Mouse (Mus musculus): ENCODE measurements around the gene Dnase1l3. TPM values are rescaled to one million over a fixed set of nuclear protein-coding genes. Genes with fewer than 3 reads are reported as not detected.

Dnase1l3 gene
- 0.64 and 0.71 TPM in 2 replicates for polyA plus RNA-seq (2012; rRNA removed)

DNA sequence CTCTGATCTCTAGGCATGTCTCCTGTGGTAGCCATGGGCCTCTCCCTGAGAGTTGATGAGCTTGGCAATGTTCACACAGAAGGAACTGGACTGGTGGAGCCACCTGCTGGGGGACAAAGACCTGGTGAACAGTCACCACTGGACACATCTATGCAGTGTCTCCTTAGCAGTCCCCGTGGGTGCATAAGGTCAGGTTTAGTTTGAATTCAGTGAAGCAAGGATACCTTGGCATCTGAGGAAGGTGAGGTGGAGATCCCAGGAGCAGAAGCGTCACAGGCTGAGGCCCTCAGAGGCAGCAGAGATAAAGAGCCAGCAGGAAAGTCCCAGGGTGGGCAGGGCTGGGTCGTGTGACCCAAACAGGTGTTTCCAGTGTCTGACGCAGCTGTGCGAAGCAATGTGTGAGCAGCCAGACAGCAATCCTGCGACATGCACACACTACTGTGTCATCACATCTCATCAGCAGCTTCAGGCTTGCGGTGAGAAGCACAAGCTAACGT is at the start of gene Dnase1l3:
Gene Dnase1l3, minus strand, starts transcription at position 303 of the 497 bp plus-strand sequence.

DNA sequence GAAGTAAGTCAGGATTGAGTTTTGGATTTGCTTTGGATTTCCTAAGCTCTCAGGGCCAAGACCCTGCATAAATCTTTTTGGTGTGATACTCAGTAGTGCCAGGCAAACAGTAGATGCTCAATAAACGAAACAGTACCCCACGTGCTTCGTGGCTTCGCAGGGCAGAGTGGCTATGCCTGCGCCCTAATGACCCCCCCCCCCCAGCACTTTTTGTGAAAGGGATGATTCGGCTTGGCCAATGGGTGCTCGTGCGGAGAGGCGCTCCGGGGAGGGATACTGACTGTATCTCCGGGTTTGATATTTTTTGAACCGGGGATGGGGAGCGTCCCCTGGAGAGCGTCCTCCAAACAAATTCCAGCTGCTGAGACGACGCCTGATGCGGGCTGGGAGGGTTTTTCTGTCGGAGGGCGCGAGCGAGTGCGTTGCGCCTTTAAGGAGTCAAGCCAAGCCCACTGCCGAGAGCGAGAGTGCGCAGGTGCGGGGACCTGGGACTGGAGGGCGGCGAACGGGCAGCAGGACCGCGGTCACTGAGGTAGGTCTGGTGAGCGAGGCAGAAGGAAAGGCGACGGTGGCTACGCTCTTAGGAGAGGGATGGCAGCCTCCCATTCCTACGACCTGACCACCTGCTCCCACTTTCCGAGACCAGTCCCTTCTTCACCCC is 8.2 kb upstream of the Dnase1l3 start, which contains the start of gene Abhd6:
Gene Abhd6, plus strand, starts transcription at position 471 of the 661 bp plus-strand sequence.

DNA sequence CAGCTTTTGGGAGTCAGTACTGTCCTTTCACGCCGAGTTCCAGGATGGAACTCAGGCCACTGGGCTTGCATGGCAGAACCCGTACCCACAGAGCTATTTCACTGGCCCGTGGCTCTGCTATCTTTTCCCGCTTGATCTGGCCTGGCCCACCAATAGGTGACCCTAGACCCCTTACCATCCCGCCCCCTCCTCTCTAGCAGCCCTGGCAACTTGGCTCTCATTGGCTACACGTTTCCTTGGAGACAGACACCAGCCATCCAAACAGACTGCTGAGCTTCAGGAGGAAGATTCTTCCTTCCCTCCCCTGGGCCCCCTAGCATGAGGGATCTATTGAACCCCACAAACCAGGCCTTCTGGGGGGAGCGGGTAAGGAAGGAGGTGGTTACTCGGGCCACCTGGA is 37.3 kb downstream of the Dnase1l3 start, which contains the start of gene Gm45521:
Gene Gm45521, plus strand, starts transcription at position 240 of the 400 bp plus-strand sequence.

Other genes starting within 250 kb of the Dnase1l3 start
- gene Gm26661, start 203.0 kb downstream of the Dnase1l3 start, polyA plus RNA-seq (2012; rRNA removed), result not detected in 2 replicates
- 3.7 TPM in 2 replicates for gene Flnb, start 176.6 kb downstream of the Dnase1l3 start, polyA plus RNA-seq (2012; rRNA removed)
- gene Gm45521, start 37.3 kb downstream of the Dnase1l3 start, polyA plus RNA-seq (2012; rRNA removed), result not detected in 2 replicates
- 3.5 and 3.9 TPM in 2 replicates for gene Abhd6, start 8.3 kb upstream of the Dnase1l3 start, polyA plus RNA-seq (2012; rRNA removed)
- gene Rpp14, start 85.8 kb upstream of the Dnase1l3 start, polyA plus RNA-seq (2012; rRNA removed), result 10.8 and 10.9 TPM in 2 replicates
- 7.0 and 7.5 TPM in 2 replicates for gene Pxk, start 103.6 kb upstream of the Dnase1l3 start, polyA plus RNA-seq (2012; rRNA removed)
- gene Pdhb, start 178.5 kb upstream of the Dnase1l3 start, polyA plus RNA-seq (2012; rRNA removed), result 84.3 and 86.3 TPM in 2 replicates
- 3.1 and 4.4 TPM in 2 replicates for gene Kctd6, start 219.6 kb upstream of the Dnase1l3 start, polyA plus RNA-seq (2012; rRNA removed)